Mouse (Mus musculus): ENCODE data around the gene Hnrnpd. TPM values are rescaled to one million over a fixed set of nuclear protein-coding genes. Genes with fewer than 3 reads are reported as not detected.

The Hnrnpd gene
- total and polyA plus RNA-seq, 2 experiments from 2014 or later = 16.0 to 35.5 TPM

DNA sequence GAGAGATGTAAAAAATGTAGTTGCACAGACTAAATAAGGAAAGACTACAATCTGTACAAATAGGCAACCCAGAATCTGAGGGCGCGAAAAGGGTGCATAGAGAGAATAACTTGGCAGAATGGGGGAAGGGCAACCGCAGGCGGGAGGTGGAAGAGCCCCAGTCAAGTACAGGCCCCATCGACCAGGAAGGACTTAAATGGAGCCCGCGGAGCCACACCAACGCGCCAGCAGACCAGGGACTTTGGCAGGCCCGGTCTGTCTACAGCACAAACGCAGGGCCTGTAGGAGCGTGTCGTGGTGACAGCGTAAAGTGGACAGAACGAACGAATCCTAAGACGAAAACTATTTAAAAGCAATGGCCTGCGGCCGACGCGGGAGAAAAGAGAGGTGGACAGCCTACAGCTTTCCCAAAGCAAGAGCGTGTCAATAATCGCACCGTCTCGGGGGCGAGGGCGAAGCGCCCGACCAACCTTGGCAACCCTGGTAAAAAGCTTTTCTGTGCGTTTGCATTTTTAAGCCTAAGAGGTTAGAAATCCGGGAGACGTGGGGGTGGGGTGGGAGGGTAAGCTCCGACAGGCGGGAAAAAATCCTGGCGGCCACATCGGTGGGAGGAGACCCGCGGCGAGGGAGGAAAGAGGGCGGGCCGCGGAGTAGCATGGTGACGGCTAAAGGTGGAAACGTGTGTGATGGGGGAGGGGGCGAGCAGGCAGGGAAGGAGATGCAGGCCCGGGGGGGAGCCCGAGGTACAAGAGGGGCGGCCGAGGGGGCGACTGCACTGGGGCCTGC lies 1.0 kb downstream of the Hnrnpd start:
- peak; percentile 43 for ATAC-seq (ENCODE audit: insufficient read depth, low read depth)

DNA sequence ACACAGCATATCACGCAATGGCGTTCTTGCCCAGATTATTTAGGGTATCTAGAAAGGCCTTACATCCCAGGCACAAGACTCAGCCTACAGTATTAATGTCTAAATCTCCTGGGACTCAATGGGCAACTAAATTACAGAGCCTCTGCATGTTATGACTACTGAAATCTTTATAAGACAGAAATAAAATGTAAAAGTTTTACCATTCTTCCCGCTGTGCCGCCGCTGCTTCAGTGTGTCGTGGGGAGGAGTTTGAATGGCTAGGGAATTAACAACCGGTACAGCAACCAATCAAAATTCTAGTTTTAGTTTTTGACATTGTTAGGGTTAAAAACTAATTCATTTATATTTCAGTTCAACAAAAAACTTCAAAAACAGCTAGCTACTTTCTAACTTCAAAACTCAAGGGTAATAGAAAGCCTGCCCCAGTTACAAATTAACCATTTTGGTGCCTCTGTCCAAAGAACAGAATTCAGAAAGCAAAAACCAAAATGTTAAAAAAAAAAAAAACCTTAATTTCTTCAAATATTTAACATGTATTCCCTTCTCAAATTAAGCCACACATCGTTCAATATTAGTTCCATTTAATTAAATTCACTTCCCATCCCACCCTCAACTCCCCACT lies 2.3 kb downstream of the Hnrnpd start:
- H3K9me3 ChIP-seq (replicated peaks; ENCODE audit: control insufficient read depth, low read length) = no peaks in the 10 kb centered on the region
- TF ChIP-seq EP300 (IDR thresholded peaks at IDR 0.05; ENCODE audit: low read depth) (no peak), CTCF (IDR thresholded peaks at IDR 0.05; ENCODE audit: low read depth) (no peak)
- ATAC-seq (ENCODE audit: insufficient read depth, low read depth) = no peak
- no peak overlapping the region for H3K27ac ChIP-seq (ENCODE audit: low read depth)
- 4% methylated on average over 8 of the region's 8 CpGs for WGBS
- no peaks in the 10 kb centered on the region for H3K36me3 ChIP-seq (replicated peaks; ENCODE audit: control insufficient read depth, insufficient read depth, low read length)
- no peaks in the 10 kb centered on the region for H3K27me3 ChIP-seq (ENCODE audit: control insufficient read depth, insufficient read depth, low read length)
- peaks cover 33% of the 10 kb centered on the region for H3K4me1 ChIP-seq (ENCODE audit: control insufficient read depth, insufficient read depth)
- peak overlapping the region; percentile 92 for H3K9ac ChIP-seq (replicated peaks; ENCODE audit: low read depth, low read length)
- DNase-seq (ENCODE audit: low spot score) = peak; percentile 49
- H3K4me3 ChIP-seq (ENCODE audit: low read depth, low read length) = peak overlapping the region; percentile 82
- H3K4me2 ChIP-seq (ENCODE audit: low read depth, low read length) = peak overlapping the region; percentile 93

More for the DNA sequence above, 1.0 kb downstream of the Hnrnpd start:
- under 1% methylated on average over 38 of the region's 50 CpGs for WGBS
- peak; percentile 90 for DNase-seq (ENCODE audit: low spot score)
- Histone ChIP-seq H3K27ac (ENCODE audit: low read depth) (peak overlapping the region; percentile 96), H3K27me3 (ENCODE audit: control insufficient read depth, insufficient read depth, low read length) (no peaks in the 10 kb centered on the region), H3K4me2 (ENCODE audit: low read depth, low read length) (peak overlapping the region; percentile 93), H3K36me3 (replicated peaks; ENCODE audit: control insufficient read depth, insufficient read depth, low read length) (no peaks in the 10 kb centered on the region), H3K4me3 (ENCODE audit: low read depth, low read length) (peak overlapping the region; percentile 82), H3K4me1 (ENCODE audit: control insufficient read depth, insufficient read depth) (peaks cover 33% of the 10 kb centered on the region), H3K9me3 (replicated peaks; ENCODE audit: control insufficient read depth, low read length) (no peaks in the 10 kb centered on the region), H3K9ac (replicated peaks; ENCODE audit: low read depth, low read length) (peak overlapping the region; percentile 92)
- TF ChIP-seq EP300 (IDR thresholded peaks at IDR 0.05; ENCODE audit: low read depth) (no peak), CTCF (IDR thresholded peaks at IDR 0.05; ENCODE audit: low read depth) (no peak)

DNA sequence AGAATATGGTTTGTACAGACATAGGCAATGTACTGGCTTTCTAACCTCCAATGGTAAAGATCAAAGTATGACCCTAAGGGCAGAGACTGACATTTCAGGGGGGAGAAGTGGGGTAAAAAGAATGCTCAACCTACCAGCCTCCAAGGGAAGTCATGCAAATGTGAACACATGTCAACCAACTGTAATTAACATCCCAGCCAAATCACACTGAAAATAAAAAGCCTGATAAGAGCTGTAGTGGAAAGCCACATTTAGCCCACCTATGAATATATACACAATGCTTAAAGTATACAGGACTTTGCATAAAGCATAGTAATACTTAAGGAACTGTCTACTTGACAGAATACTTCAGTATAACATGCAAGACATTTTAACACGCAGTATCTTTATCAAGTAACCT lies 3.0 kb downstream of the Hnrnpd start:
- Histone ChIP-seq H3K9ac (replicated peaks; ENCODE audit: low read depth, low read length) (no peak overlapping the region), H3K4me1 (ENCODE audit: control insufficient read depth, insufficient read depth) (peaks cover 33% of the 10 kb centered on the region), H3K36me3 (replicated peaks; ENCODE audit: control insufficient read depth, insufficient read depth, low read length) (no peaks in the 10 kb centered on the region), H3K4me2 (ENCODE audit: low read depth, low read length) (peak overlapping the region; percentile 93), H3K4me3 (ENCODE audit: low read depth, low read length) (peak overlapping the region; percentile 82; the same call in 1 of the 2 replicates), H3K27me3 (ENCODE audit: control insufficient read depth, insufficient read depth, low read length) (no peaks in the 10 kb centered on the region), H3K9me3 (replicated peaks; ENCODE audit: control insufficient read depth, low read length) (no peaks in the 10 kb centered on the region), H3K27ac (ENCODE audit: low read depth) (no peak overlapping the region)
- ATAC-seq (ENCODE audit: insufficient read depth, low read depth) = no peak
- TF ChIP-seq CTCF (IDR thresholded peaks at IDR 0.05; ENCODE audit: low read depth) = no peak
- no peak for TF ChIP-seq EP300 (IDR thresholded peaks at IDR 0.05; ENCODE audit: low read depth)
- no peak for DNase-seq (ENCODE audit: low spot score)
- 31% methylated on average over 1 of the region's 1 CpGs for WGBS

DNA sequence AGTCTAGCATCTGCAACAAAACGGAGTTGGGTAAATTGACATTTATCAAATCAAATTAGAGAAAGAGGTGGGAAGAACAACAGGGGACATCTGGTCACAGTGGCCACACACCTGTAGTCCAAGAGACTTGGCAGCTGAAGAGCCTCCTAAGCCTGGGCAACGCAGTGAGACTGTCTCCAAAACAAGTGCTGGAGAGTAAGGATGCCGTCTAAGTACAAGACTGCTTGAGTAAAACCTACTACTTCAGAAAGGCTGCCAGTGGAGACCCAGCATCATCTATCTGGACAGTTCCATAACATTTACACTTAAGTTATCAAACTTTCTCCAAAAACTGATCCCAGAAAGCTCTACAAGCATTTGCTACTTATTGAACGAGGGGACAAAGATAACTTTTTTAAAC lies 3.7 kb downstream of the Hnrnpd start:
- Histone ChIP-seq H3K9me3 (replicated peaks; ENCODE audit: control insufficient read depth, low read length) (no peaks in the 10 kb centered on the region), H3K36me3 (replicated peaks; ENCODE audit: control insufficient read depth, insufficient read depth, low read length) (no peaks in the 10 kb centered on the region), H3K4me1 (ENCODE audit: control insufficient read depth, insufficient read depth) (peaks cover 33% of the 10 kb centered on the region), H3K9ac (replicated peaks; ENCODE audit: low read depth, low read length) (no peak overlapping the region), H3K4me3 (ENCODE audit: low read depth, low read length) (no peak overlapping the region), H3K27ac (ENCODE audit: low read depth) (peak overlapping the region; percentile 30; the same call in 1 of the 2 replicates), H3K27me3 (ENCODE audit: control insufficient read depth, insufficient read depth, low read length) (no peaks in the 10 kb centered on the region), H3K4me2 (ENCODE audit: low read depth, low read length) (peak overlapping the region; percentile 93)
- ATAC-seq (ENCODE audit: insufficient read depth, low read depth) = no peak
- TF ChIP-seq CTCF (IDR thresholded peaks at IDR 0.05; ENCODE audit: low read depth) (no peak), EP300 (IDR thresholded peaks at IDR 0.05; ENCODE audit: low read depth) (no peak)
- WGBS = 25% methylated on average over 4 of the region's 4 CpGs
- no peak for DNase-seq (ENCODE audit: low spot score)

DNA sequence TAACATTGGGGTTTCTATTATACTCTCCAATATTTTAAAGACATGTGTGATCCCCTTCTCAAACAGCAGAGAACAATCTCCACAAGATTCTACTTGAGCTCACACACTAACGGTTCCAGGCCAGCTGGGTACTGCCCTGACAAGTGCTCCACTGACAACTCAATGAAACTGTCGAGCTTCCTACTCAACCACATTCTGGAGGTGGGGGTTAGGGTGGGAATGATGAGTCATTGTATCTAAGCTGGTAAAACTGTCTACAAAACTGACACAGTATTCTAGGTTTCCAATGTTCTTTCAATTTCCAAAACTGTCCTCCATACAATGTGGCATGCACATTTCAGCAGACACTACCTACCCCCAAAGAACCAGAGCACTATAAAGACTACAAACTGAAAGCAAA lies 4.8 kb downstream of the Hnrnpd start:
- TF ChIP-seq CTCF (IDR thresholded peaks at IDR 0.05; ENCODE audit: low read depth) (no peak), EP300 (IDR thresholded peaks at IDR 0.05; ENCODE audit: low read depth) (no peak)
- 0% methylated on average over 2 of the region's 2 CpGs for WGBS
- peak overlapping the region; percentile 41 for H3K4me2 ChIP-seq (ENCODE audit: low read depth, low read length)
- DNase-seq (ENCODE audit: low spot score) = peak; percentile 57
- ATAC-seq (ENCODE audit: insufficient read depth, low read depth) = no peak
- H3K9ac ChIP-seq (replicated peaks; ENCODE audit: low read depth, low read length) = no peak overlapping the region
- no peaks in the 10 kb centered on the region for H3K27me3 ChIP-seq (ENCODE audit: control insufficient read depth, insufficient read depth, low read length)
- peak overlapping the region; percentile 6; the same call in 1 of the 2 replicates for H3K4me3 ChIP-seq (ENCODE audit: low read depth, low read length)
- H3K36me3 ChIP-seq (replicated peaks; ENCODE audit: control insufficient read depth, insufficient read depth, low read length) = no peaks in the 10 kb centered on the region
- H3K27ac ChIP-seq (ENCODE audit: low read depth) = peak overlapping the region; percentile 57
- H3K9me3 ChIP-seq (replicated peaks; ENCODE audit: control insufficient read depth, low read length) = no peaks in the 10 kb centered on the region
- H3K4me1 ChIP-seq (ENCODE audit: control insufficient read depth, insufficient read depth) = peaks cover 29% of the 10 kb centered on the region

All from heart, postnatal 0 days (tissue).